Mouse (Mus musculus) ES-E14 (cell line): ENCODE data around the gene Olig1. TPM values are rescaled to one million over a fixed set of nuclear protein-coding genes. Genes with fewer than 3 reads are reported as not detected.

Experiments
- DNase-seq: peaks from one replicate; pipeline ENCODE4 v3.0.0-alpha.2; 2013; ENCODE audit warnings: low read depth, low spot score
- H3K27ac ChIP-seq: 2 replicates; pipeline ENCODE4 v1.5.1; 2012; ENCODE audit warnings: low read depth, mild to moderate bottlenecking, low read length, moderate library complexity, mixed read lengths; ENCODE audit not compliant: poor library complexity, insufficient read depth, severe bottlenecking
- H3K36me3 ChIP-seq: 2 replicates; pipeline ENCODE4 v1.6.1; 2012; ENCODE audit warnings: mild to moderate bottlenecking, low read length, moderate library complexity, mixed read lengths; ENCODE audit not compliant: control insufficient read depth, poor library complexity, insufficient read depth, severe bottlenecking
- H3K4me1 ChIP-seq, 2 experiments: fragments of 150-350 bp in 1 of 2; sonication (generic) in 1 of 2; 2 replicates each; pipeline ENCODE4 v1.6.1; 2012; ENCODE audit warnings: low read length in 2 of 2, mild to moderate bottlenecking in 1 of 2, mixed read lengths in 1 of 2; ENCODE audit not compliant: control insufficient read depth in 2 of 2, insufficient read depth in 2 of 2, poor library complexity in 1 of 2
- H3K4me3 ChIP-seq, 2 experiments: fragments of 150-350 bp in 1 of 2; sonication (generic) in 1 of 2; 2 replicates each; pipeline ENCODE4 v1.5.1; 2012; ENCODE audit warnings: low read length in 2 of 2, low read depth in 1 of 2, mild to moderate bottlenecking in 1 of 2, mixed read lengths in 1 of 2; ENCODE audit not compliant: insufficient read depth in 1 of 2, poor library complexity in 1 of 2, severe bottlenecking in 1 of 2
- H3K9ac ChIP-seq: 2 replicates; pipeline ENCODE4 v1.6.1; 2012; ENCODE audit warnings: low read depth, mild to moderate bottlenecking, low read length, mixed read lengths; ENCODE audit not compliant: poor library complexity, insufficient read depth, severe bottlenecking
- H3K9me3 ChIP-seq: fragments of 150-350 bp; sonication (generic); 2 replicates; pipeline ENCODE4 v1.6.1; 2012; ENCODE audit warnings: low read depth, mild to moderate bottlenecking, low read length; ENCODE audit not compliant: control insufficient read depth, insufficient read depth
- CHD2 ChIP-seq: IDR thresholded peaks from 2 replicates; pipeline ENCODE4 v1.6.1; 2014; ENCODE audit warnings: mild to moderate bottlenecking, low read depth, low read length, inconsistent platforms
- HCFC1 ChIP-seq: IDR thresholded peaks from 2 replicates; pipeline ENCODE4 v1.6.1; 2012; ENCODE audit warnings: low read length, inconsistent platforms, borderline replicate concordance; ENCODE audit not compliant: insufficient read depth
- MAFK ChIP-seq: IDR thresholded peaks from 2 replicates; pipeline ENCODE4 v1.6.1; 2014; ENCODE audit warnings: mild to moderate bottlenecking, low read depth, low read length, inconsistent platforms; ENCODE audit not compliant: insufficient read depth
- ZC3H11A ChIP-seq: IDR thresholded peaks from 2 replicates; pipeline ENCODE4 v1.6.1; 2012; ENCODE audit warnings: low read depth, mild to moderate bottlenecking, inconsistent platforms, low read length, borderline replicate concordance
- ZNF384 ChIP-seq: IDR thresholded peaks from 2 replicates; pipeline ENCODE4 v1.6.1; 2012; ENCODE audit warnings: low read depth, low read length, inconsistent platforms
- in situ Hi-C, 2 experiments: fragments of 600-800 bp; cut with MboI; formaldehyde crosslinking; loops; one replicate each; pipeline ENCODE4 v1.15.1; 2025; ENCODE audit warnings: low sequenced_read_pairs in 2 of 2, inconsistent platforms in 1 of 2; ENCODE audit not compliant: unreplicated experiment in 2 of 2
- total RNA-seq: library from RNA; depleted of rRNA; stranded (reverse); fragments of 300-350 nt; gene quantifications from 2 replicates; pipeline ENCODE4 v1.2.3, GENCODE M21; 2012

Olig1 gene
- total RNA-seq, 1 experiment = 0.22 TPM

DNA sequence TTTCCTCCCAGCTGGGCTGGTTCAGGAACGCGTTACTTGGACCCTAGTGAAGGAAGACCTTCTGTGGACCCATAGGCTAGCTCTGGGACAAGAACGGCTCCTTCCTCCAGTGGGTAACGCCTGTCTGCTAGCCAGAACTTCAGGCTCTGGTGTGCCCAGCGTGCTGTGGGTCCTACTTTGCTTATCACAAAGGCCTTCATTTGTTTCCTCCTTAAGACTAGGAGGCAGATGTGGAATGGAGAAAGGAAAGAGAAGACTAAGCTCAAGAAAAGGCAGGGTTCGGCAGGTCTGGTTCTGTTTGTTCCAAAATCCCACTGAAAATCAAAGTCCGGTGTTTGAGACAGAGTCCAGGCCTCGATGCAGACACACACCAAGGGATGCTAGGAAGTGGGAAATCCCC lies 39.9 kb upstream of the Olig1 start:
- no peaks in the 10 kb centered on the region for H3K9me3 ChIP-seq
- TF ChIP-seq ZC3H11A (no peak), MAFK (no peak), HCFC1 (no peak), CHD2 (no peak), ZNF384 (no peak)
- no peak overlapping the region for H3K9ac ChIP-seq
- H3K27ac ChIP-seq = no peak overlapping the region
- DNase-seq = no peak
- peaks cover 0 to 2% of the 10 kb centered on the region in 2 experiments; a peak in 1 of 4 replicates for H3K4me1 ChIP-seq
- in situ Hi-C loops = no loop called here
- H3K36me3 ChIP-seq = no peaks in the 10 kb centered on the region
- H3K4me3 ChIP-seq = no peak overlapping the region

DNA sequence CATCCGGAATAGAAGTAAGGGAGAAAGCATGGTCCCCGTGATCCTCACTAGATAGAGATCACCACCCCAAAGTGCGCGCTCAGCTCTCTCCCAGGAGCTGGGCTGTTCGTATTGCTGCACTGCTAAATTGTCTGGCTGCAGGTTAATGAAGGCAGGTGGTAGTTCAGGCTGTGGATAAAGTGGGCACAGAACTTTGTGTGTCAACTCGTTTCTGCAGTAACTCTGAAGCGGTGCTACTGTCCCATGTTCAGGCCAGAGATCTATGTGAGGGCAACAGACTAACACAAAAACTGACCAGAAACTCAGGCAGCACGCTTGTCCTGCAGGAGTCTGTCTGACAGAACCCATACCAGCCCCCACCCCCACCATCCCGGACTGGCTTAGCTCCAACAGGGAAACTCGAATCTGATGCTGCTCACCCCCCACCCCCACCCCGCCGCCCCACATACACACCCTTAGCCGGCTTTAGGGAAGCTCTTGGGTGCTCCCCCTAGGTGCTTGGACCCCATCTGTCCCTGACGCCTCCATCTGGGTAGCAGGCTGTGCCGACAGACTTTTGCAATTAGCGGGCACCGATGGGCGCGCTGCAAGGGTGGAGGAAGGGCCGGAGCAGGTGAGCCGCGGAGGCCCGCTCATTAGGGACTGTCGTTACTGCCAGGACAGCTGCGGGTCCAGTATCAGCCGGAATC lies 37.6 kb upstream of the Olig1 start:
- DNase-seq = no peak
- Histone ChIP-seq H3K4me1 (peaks cover 0 to 2% of the 10 kb centered on the region in 2 experiments; a peak in 1 of 4 replicates), H3K4me3 (no peak overlapping the region; a peak in 1 of 4 replicates), H3K36me3 (no peaks in the 10 kb centered on the region), H3K27ac (no peak overlapping the region), H3K9ac (no peak overlapping the region), H3K9me3 (no peaks in the 10 kb centered on the region)
- TF ChIP-seq CHD2 (no peak), ZNF384 (no peak), MAFK (no peak), ZC3H11A (no peak), HCFC1 (no peak)
- in situ Hi-C loops = no loop called here

DNA sequence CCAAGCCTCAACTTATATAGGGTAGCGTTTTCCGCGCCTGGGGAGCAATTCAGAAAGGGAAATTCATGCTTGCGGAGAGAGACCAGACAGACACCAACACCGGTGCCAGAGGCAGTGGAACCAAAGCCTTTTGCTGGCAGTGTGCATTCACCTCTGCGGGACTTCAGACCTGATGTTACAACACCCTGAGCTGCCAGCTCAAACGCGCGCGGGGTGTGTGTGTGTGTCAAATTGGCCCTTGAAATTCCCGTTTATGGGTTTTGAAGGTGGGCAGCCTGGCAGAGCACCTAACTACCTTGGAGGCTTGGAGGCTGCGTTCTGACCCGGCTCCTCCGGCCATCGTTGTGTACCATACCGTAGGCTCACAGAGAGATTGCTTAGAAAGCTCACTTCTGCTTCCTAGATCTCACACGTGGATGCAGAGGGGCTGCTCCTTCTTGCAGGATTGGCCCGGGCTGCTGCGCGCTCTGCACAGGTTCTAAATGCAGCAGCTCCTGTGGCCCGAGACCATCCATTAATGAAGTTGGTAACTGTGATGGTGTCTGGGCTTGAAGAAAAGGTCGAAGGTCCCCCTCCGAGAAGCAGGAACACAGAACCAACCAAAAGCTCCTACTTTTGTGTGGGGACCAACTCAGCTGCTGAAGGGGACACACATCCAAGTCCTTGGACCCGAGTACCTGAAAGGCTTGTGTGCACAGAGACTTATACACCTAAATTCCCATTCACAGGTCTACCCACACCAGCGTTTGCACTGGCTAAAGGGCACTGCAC lies 36.9 kb upstream of the Olig1 start:
- in situ Hi-C loops = no loop called here
- Histone ChIP-seq H3K27ac (no peak overlapping the region), H3K9me3 (no peaks in the 10 kb centered on the region), H3K9ac (no peak overlapping the region), H3K4me3 (no peak overlapping the region; a peak in 1 of 4 replicates), H3K4me1 (no peaks in the 10 kb centered on the region), H3K36me3 (no peaks in the 10 kb centered on the region)
- no peak for TF ChIP-seq CHD2
- no peak for TF ChIP-seq HCFC1
- no peak for TF ChIP-seq ZC3H11A
- no peak for TF ChIP-seq ZNF384
- TF ChIP-seq MAFK = no peak
- DNase-seq = no peak

DNA sequence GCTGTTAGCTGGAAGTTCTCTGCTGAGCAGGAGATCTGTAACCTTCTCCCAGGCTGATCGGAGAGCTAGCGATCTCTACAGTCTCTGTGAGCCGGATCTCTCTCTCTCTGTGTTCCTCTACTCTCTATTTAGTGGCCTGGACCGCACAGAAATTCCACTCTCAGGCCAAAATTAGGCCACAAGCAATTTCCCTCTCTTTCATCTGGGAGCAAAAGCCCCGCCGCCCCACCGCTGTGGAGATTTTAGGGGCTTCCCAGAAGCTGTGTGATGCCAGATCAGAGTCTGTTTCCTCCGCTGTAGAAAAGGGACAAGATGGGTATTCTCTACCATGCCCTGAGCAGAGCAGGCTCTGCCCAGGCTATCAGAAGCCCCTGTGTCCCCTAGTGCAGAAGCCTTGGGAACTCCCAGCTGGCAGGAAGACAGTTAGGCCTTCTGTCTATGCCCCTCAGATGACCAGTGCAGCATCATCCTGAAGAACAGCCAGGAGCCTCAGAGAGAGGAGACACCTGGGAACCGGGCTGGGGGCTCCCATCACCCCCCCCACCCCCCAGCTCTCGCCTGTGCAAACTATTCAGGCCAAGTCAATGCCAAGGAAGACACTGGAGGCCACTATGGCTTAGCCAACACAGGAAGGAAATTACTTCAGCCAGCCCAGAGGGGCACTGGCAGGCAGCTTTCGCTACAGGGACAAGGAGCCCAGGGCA lies 36.2 kb upstream of the Olig1 start:
- DNase-seq = no peak
- TF ChIP-seq ZC3H11A = no peak
- no peak for TF ChIP-seq ZNF384
- no peak for TF ChIP-seq CHD2
- TF ChIP-seq HCFC1 = no peak
- no peaks in the 10 kb centered on the region for H3K36me3 ChIP-seq
- in situ Hi-C loops = no loop called here
- H3K4me1 ChIP-seq = no peaks in the 10 kb centered on the region
- no peak overlapping the region for H3K27ac ChIP-seq
- no peak overlapping the region for H3K4me3 ChIP-seq
- H3K9me3 ChIP-seq = no peaks in the 10 kb centered on the region
- H3K9ac ChIP-seq = no peak overlapping the region
